Mouse (Mus musculus) olfactory bulb, adult 2 months (tissue): ENCODE data around the gene Heatr4. TPM values are rescaled to one million over a fixed set of nuclear protein-coding genes. Genes with fewer than 3 reads are reported as not detected.
A peak's percentile ranks its signal among the peaks of the same experiment; 100 is the strongest.

ENCODE experiments used
- H3K27ac ChIP-seq: fragments of 200-500 bp; 2 replicates; pipeline ENCODE4 v1.5.1; 2012; ENCODE audit warnings: low read depth, low read length; ENCODE audit not compliant: insufficient read depth
- H3K4me1 ChIP-seq: fragments of 200-500 bp; 2 replicates; pipeline ENCODE4 v1.6.1; 2012; ENCODE audit warnings: low read length; ENCODE audit not compliant: control insufficient read depth, insufficient read depth
- H3K4me3 ChIP-seq: fragments of 200-500 bp; 2 replicates; pipeline ENCODE4 v1.5.1; 2012; ENCODE audit warnings: mild to moderate bottlenecking, low read depth, low read length, moderate library complexity; ENCODE audit not compliant: insufficient read depth
- CTCF ChIP-seq: fragments of 200-500 bp; IDR thresholded peaks from 2 replicates; pipeline ENCODE4 v1.5.1; 2012; ENCODE audit warnings: low read depth, mild to moderate bottlenecking, low read length, moderate library complexity; ENCODE audit not compliant: insufficient read depth
- POLR2A ChIP-seq: fragments of 200-500 bp; IDR thresholded peaks from 2 replicates; pipeline ENCODE4 v1.6.1; 2012; ENCODE audit warnings: mild to moderate bottlenecking, low read depth, low read length, moderate library complexity; ENCODE audit not compliant: insufficient read depth
- WGBS: fragments of 180-500 bp; shearing (Covaris S2); methylation state at CpG from one replicate; pipeline ENCODE4 v1.1.7; 2018; 5-methylcytosine and 5-hydroxymethylcytosine counted together
- polyA plus RNA-seq: library from polyadenylated mRNA; stranded (reverse); fragments of >200 nt; gene quantifications from 2 replicates; pipeline ENCODE4 v1.2.4, GENCODE M21; 2012; ENCODE audit warnings: low replicate concordance; ENCODE audit not compliant: missing spikeins, insufficient read depth, insufficient read length

Gene Heatr4
- polyA plus RNA-seq, 1 experiment: not detected

GRCm38 (mm10) chr12:83998341-83999107 is 13.9 kb upstream of the Heatr4 start:
- Histone ChIP-seq H3K27ac (no peak overlapping the region), H3K4me3 (no peak overlapping the region), H3K4me1 (no peaks in the 10 kb centered on the region)
- WGBS: 62% methylated on average over 11 of the region's 11 CpGs
- TF ChIP-seq CTCF (no peak), POLR2A (no peak)

GRCm38 (mm10) chr12:83997221-83997620 is 12.6 kb upstream of the Heatr4 start:
- Histone ChIP-seq H3K4me1 (no peaks in the 10 kb centered on the region), H3K27ac (no peak overlapping the region), H3K4me3 (no peak overlapping the region)
- WGBS: 67% methylated on average over 2 of the region's 2 CpGs
- TF ChIP-seq POLR2A (no peak), CTCF (no peak)

GRCm38 (mm10) chr12:83989378-83989777 is 4.7 kb upstream of the Heatr4 start:
- no peak for TF ChIP-seq POLR2A
- H3K27ac ChIP-seq: no peak overlapping the region
- H3K4me1 ChIP-seq: 0 out of 2 replicates have a peak, but pooled peaks cover 3% of the 10 kb centered on the region
- no peak overlapping the region for H3K4me3 ChIP-seq
- 98% methylated on average over 4 of the region's 4 CpGs for WGBS

GRCm38 (mm10) chr12:83988483-83988882 is 3.8 kb upstream of the Heatr4 start:
- no peak overlapping the region for H3K27ac ChIP-seq
- peak overlapping the region; percentile 71 for H3K4me3 ChIP-seq
- 0 out of 2 replicates have a peak, but pooled peaks cover 3% of the 10 kb centered on the region for H3K4me1 ChIP-seq
- WGBS: 53% methylated on average over 4 of the region's 4 CpGs
- TF ChIP-seq POLR2A (no peak), CTCF (no peak)

- H3K27ac ChIP-seq: peak within 1 kb of the TSS; percentile 79
- WGBS: under 1% methylated on average over 80 of the region's 80 CpGs
- TF ChIP-seq CTCF (no peak; the same call in 1 of the 2 replicates), POLR2A (peak; percentile 16; the same call in 1 of the 2 replicates)
- peak within 1 kb of the TSS; percentile 71 for H3K4me3 ChIP-seq
- H3K4me1 ChIP-seq: 0 out of 2 replicates have a peak, but pooled peaks cover 3% of the 10 kb centered on the region
These were observed 3.2 kb upstream of the Heatr4 start, which contains the start of gene Acot2 for GRCm38 (mm10) chr12:83987583-83988441. Gene Acot2, plus strand, starts transcription at chr12:83987861.

- H3K4me3 ChIP-seq: peak overlapping the region; percentile 71
- WGBS: 24% methylated on average over 8 of the region's 8 CpGs
- H3K27ac ChIP-seq: peak overlapping the region; percentile 79
- TF ChIP-seq CTCF: no peak
- no peak for TF ChIP-seq POLR2A
- 0 out of 2 replicates have a peak, but pooled peaks cover 3% of the 10 kb centered on the region for H3K4me1 ChIP-seq
These were observed 2.6 kb upstream of the Heatr4 start for GRCm38 (mm10) chr12:83987242-83987582.

- TF ChIP-seq CTCF (no peak), POLR2A (no peak)
- Histone ChIP-seq H3K4me3 (no peak overlapping the region), H3K27ac (no peak overlapping the region), H3K4me1 (peaks cover 4% of the 10 kb centered on the region; the same call in 1 of the 2 replicates)
- WGBS: 94% methylated on average over 4 of the region's 4 CpGs
These were observed 3.0 kb downstream of the Heatr4 start for GRCm38 (mm10) chr12:83981615-83982014.

- TF ChIP-seq POLR2A: no peak
- no peak for TF ChIP-seq CTCF
- H3K4me3 ChIP-seq: no peak overlapping the region
- H3K27ac ChIP-seq: no peak overlapping the region
- peaks cover 4% of the 10 kb centered on the region; the same call in 1 of the 2 replicates for H3K4me1 ChIP-seq
- WGBS: 92% methylated on average over 6 of the region's 6 CpGs
These were observed 5.8 kb downstream of the Heatr4 start for GRCm38 (mm10) chr12:83978862-83979261.

- Histone ChIP-seq H3K4me3 (no peak overlapping the region), H3K4me1 (no peaks in the 10 kb centered on the region), H3K27ac (no peak overlapping the region)
- TF ChIP-seq POLR2A: no peak
- WGBS: 75% methylated on average over 2 of the region's 2 CpGs
These were observed 12.5 kb downstream of the Heatr4 start for GRCm38 (mm10) chr12:83972117-83972516.
